Mouse (Mus musculus): ENCODE measurements around the gene Alkbh6. TPM values are rescaled to one million over a fixed set of nuclear protein-coding genes. Genes with fewer than 3 reads are reported as not detected.

Gene Alkbh6
- polyA plus RNA-seq (2015; fragmentation: Nextera tagmentation; extraction: Ambion mirVana): 94.2 and 99.2 TPM in 2 replicates

DNA sequence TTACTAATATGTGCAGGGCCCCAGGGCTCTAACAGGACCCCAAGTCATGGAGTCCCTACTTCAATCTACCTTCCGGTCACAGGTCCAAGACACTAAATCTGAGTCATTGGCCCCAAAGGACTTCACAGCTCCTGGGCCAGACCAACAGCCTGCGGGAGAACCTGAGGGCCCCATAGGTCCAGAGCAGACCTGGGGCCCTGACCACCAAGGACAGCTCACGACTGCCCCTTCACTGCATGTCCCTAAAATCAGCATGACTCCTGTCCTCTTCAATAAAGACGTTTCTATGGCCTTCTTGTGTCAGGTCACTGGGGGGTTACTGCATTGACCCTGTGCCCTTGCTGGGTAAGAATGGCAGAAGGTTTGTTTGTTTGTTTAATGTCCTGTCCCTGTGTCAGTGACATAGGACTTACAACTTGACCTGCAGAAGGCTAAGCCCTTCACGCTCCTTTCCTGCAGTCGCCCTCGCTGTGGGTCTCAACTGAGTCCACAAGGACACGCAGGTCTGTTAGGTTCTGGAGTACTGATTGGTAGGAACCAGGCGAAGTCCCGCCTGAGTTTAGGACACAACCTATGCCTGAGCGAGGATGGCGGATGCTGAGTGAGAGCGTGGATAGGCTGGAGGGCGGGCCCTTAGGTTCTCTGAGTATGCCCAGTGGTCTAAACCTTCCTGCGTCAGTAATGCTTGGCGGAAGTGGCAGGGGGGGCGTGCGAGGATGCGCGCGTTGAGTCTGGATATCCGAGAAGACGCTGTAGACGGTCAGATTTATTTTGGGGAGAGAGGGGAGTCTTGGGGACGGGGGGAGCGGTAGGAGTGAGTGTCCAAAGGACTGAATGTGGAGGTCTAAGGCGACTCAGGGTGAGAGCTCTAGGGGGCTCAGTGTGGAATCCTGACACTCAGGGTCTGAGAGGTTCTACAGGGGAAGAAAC, at the start of gene Alkbh6:
TSS of gene Alkbh6 (plus strand) at position 642 of the 930 bp plus-strand sequence.
- Histone ChIP-seq H3K27me3 (no peaks in the 10 kb centered on the region), H3K9me3 (no peaks in the 10 kb centered on the region), H3K4me2 (replicated peaks) (peak within 1 kb of the TSS; percentile 89), H3K4me3 (peak within 1 kb of the TSS; percentile 68), H3K4me1 (peaks cover 19% of the 10 kb centered on the region), H3K9ac (peak within 1 kb of the TSS; percentile 76), H3K36me3 (peaks cover 60% of the 10 kb centered on the region), H3K27ac (peak within 1 kb of the TSS; percentile 72)
- 4% methylated on average over 27 of the region's 27 CpGs for WGBS
- peak; percentile 100 for ATAC-seq (ENCODE audit: low FRiP score, low read depth)

DNA sequence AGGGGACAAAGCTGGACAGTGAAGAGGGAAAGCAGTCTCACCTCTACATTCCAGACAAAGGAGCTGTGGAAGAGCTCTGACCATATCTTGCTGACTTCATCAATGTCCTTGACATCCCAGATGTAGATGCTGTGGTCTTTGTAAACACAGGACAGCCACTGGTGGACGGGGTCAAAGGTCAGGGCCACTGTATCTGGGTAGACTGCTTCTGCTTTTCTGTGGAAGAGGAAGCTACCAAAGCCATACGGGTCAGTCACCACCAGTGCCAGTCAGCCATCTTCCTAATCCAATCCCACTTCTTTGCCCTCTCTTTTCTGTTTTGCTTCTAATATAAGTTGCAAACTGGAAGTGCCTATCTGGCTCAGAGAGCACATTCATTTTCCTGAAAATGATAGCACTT, 43.5 kb upstream of the Alkbh6 start:
- Histone ChIP-seq H3K36me3 (peaks cover 41% of the 10 kb centered on the region), H3K27me3 (no peaks in the 10 kb centered on the region), H3K9ac (no peak overlapping the region), H3K4me3 (no peak overlapping the region), H3K4me1 (no peaks in the 10 kb centered on the region), H3K4me2 (replicated peaks) (no peak overlapping the region), H3K27ac (no peak overlapping the region), H3K9me3 (no peaks in the 10 kb centered on the region)
- 84% methylated on average over 2 of the region's 2 CpGs for WGBS
- ATAC-seq (ENCODE audit: low FRiP score, low read depth): no peak

DNA sequence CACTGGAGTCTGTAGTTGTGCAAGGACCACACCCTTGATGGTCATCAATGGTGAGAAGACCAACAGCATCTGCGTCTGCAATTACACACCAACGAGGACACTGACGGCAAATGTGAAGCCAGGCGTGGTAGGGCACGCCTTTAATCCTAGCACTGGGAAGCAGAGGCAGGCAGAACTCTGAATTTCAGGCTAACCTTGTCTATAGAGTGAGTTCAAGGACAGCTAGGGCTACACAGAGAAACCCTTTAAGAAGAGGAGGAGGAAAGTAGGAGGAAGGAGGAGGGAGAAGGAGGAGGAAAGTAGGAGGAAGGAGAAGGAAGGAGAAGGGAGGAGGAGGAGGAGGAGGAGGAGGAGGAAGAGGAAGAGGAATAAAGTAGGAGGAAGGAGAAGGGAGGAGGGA, 43.0 kb upstream of the Alkbh6 start:
- Histone ChIP-seq H3K9me3 (no peaks in the 10 kb centered on the region), H3K4me1 (no peaks in the 10 kb centered on the region), H3K36me3 (peaks cover 43% of the 10 kb centered on the region), H3K27ac (no peak overlapping the region), H3K4me3 (no peak overlapping the region), H3K27me3 (no peaks in the 10 kb centered on the region), H3K4me2 (replicated peaks) (no peak overlapping the region), H3K9ac (no peak overlapping the region)
- 91% methylated on average over 5 of the region's 5 CpGs for WGBS
- no peak for ATAC-seq (ENCODE audit: low FRiP score, low read depth)

DNA sequence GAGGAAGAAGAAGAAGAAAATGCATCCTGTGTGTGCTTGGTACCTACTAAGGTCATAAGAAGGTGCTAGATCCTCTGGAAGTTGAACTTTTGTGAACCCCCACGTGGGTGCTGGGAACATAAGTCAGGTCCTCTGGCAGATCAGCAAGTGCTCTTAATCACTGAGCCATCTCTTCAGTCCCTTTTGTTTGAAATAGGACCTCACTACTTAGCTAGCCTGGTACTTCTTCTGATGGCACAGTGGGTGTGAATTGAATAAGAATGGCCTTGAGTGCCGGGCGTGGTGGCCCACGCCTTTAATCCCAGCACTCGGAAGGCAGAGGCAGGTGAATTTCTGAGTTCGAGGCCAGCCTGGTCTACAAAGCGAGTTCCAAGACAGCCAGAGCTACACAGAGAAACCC, 42.6 kb upstream of the Alkbh6 start:
- 88% methylated on average over 7 of the region's 7 CpGs for WGBS

DNA sequence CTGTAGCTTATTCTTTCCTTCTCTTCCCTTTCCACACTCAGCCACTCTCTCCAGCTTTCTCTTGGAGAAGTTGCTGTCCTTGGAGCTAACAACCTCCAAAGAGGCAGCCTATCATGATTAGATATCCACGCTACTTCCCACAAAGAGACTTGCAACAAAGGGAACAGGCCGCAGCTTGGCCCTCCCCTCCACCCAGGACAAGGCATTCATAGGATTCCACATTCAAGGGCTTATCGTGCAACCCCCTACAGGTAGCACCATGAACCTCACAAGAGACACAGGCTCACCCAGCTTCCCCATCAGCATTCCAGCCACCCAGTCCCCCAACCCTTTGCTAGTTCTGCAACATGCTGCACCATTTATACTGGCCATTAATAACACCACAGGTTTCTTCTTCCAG, 41.7 kb upstream of the Alkbh6 start:
- H3K9me3 ChIP-seq: no peaks in the 10 kb centered on the region
- no peaks in the 10 kb centered on the region for H3K27me3 ChIP-seq
- H3K4me3 ChIP-seq: no peak overlapping the region
- ATAC-seq (ENCODE audit: low FRiP score, low read depth): no peak
- no peaks in the 10 kb centered on the region for H3K4me1 ChIP-seq
- H3K36me3 ChIP-seq: peaks cover 40% of the 10 kb centered on the region
- H3K4me2 ChIP-seq (replicated peaks): no peak overlapping the region
- H3K27ac ChIP-seq: no peak overlapping the region
- WGBS: 91% methylated on average over 3 of the region's 3 CpGs
- no peak overlapping the region for H3K9ac ChIP-seq

More for the DNA sequence above, 42.6 kb upstream of the Alkbh6 start:
- Histone ChIP-seq H3K4me3 (no peak overlapping the region), H3K9me3 (no peaks in the 10 kb centered on the region), H3K4me1 (no peaks in the 10 kb centered on the region), H3K27me3 (no peaks in the 10 kb centered on the region), H3K9ac (no peak overlapping the region), H3K36me3 (peaks cover 47% of the 10 kb centered on the region), H3K4me2 (replicated peaks) (no peak overlapping the region), H3K27ac (no peak overlapping the region)
- ATAC-seq (ENCODE audit: low FRiP score, low read depth): no peak

DNA sequence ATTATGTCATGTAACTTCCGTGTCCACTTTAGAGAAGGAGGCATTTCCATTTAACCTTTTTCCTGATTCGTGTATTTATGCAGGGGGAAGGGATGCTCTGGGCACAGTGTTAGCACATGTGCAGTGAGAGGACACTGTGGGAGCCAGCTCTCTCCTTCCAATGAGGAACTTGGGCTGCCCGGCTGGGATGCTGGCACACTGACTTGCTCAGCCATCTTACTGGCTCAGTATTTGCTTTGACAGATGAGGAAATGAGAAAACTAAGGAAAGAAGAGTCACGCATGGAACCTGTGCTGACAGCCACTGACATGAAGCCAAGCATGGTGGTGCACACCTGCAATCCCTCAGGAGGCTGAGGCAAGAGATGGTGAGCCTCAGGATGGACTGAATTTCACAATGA, 38.9 kb upstream of the Alkbh6 start:
- Histone ChIP-seq H3K4me1 (no peaks in the 10 kb centered on the region), H3K4me2 (replicated peaks) (no peak overlapping the region), H3K9me3 (no peaks in the 10 kb centered on the region), H3K27me3 (no peaks in the 10 kb centered on the region), H3K4me3 (no peak overlapping the region), H3K36me3 (peaks cover 28% of the 10 kb centered on the region), H3K9ac (no peak overlapping the region), H3K27ac (no peak overlapping the region)
- ATAC-seq (ENCODE audit: low FRiP score, low read depth): no peak
- WGBS: 90% methylated on average over 4 of the region's 4 CpGs

DNA sequence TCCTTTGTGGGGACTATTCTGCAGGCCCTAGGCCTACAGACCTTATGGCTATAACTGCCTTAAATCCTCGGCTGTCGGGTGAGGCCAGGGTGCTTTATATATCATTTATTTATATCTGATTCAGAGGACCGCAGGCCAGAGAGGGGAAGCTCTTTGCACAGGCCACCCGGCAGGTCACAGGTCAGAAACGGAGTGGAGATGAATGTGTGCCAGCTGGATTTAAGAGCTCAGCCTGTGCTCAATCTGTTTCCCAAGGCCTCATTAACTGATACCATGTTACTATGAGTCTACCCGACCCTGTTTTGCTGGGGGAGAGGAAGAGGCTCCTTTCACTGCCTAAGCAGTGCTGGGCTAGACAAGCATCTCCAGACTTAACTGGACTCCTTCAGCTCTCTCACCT, 34.1 kb upstream of the Alkbh6 start:
- Histone ChIP-seq H3K27me3 (no peaks in the 10 kb centered on the region), H3K4me3 (no peak overlapping the region), H3K27ac (no peak overlapping the region), H3K9me3 (no peaks in the 10 kb centered on the region), H3K36me3 (peaks cover 12% of the 10 kb centered on the region; the same call in 1 of the 2 replicates), H3K4me1 (peaks cover 3% of the 10 kb centered on the region), H3K9ac (no peak overlapping the region), H3K4me2 (replicated peaks) (no peak overlapping the region)
- ATAC-seq (ENCODE audit: low FRiP score, low read depth): no peak
- 70% methylated on average over 6 of the region's 6 CpGs for WGBS

DNA sequence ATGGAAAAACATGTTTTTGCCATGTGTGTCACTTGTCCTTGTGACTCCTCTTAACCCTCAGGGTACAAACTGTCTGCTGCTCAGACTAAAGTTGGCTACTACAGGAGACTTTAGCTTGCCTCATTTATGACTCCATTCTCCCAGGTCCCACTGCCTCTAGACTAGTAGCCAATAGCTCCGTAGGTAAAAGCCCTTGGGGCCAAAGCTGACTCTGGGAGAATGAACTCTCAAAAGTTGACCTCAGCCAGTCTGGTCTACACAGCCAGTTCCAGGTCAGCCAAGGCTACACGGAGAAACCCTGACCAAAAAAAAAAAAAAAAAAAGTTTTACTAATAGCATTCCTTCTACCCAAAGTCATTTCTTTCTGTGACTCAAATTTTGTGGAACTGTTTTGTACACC, 29.6 kb upstream of the Alkbh6 start:
- no peaks in the 10 kb centered on the region for H3K27me3 ChIP-seq
- H3K36me3 ChIP-seq: no peaks in the 10 kb centered on the region
- WGBS: 46% methylated on average over 2 of the region's 2 CpGs
- H3K4me3 ChIP-seq: peak overlapping the region; percentile 65; the same call in 1 of the 2 replicates
- H3K4me1 ChIP-seq: peaks cover 13% of the 10 kb centered on the region
- peak overlapping the region; percentile 82 for H3K4me2 ChIP-seq (replicated peaks)
- ATAC-seq (ENCODE audit: low FRiP score, low read depth): no peak
- no peaks in the 10 kb centered on the region for H3K9me3 ChIP-seq
- no peak overlapping the region for H3K27ac ChIP-seq
- H3K9ac ChIP-seq: no peak overlapping the region

DNA sequence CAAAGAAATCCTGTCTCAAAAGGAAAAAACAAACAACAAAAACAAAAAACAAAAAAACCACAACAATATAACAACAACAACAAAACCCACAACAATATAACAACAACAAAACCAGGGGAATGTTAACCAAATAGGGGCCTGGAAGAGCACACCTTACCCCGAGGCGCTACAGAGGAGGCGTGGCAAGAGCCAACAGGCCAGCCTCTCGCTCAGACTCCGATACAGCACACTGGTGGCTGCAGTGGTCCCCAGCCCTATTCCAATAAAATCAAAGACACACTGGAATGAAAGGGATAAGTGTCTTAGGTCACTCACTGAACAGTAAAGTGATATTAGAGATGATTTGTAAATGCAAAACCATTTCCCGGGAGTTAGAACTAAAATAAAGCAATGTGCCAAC, 29.0 kb upstream of the Alkbh6 start:
- Histone ChIP-seq H3K27ac (0 out of 2 replicates have a peak overlapping the region, but pooled peaks have one; percentile 15), H3K36me3 (no peaks in the 10 kb centered on the region)

DNA sequence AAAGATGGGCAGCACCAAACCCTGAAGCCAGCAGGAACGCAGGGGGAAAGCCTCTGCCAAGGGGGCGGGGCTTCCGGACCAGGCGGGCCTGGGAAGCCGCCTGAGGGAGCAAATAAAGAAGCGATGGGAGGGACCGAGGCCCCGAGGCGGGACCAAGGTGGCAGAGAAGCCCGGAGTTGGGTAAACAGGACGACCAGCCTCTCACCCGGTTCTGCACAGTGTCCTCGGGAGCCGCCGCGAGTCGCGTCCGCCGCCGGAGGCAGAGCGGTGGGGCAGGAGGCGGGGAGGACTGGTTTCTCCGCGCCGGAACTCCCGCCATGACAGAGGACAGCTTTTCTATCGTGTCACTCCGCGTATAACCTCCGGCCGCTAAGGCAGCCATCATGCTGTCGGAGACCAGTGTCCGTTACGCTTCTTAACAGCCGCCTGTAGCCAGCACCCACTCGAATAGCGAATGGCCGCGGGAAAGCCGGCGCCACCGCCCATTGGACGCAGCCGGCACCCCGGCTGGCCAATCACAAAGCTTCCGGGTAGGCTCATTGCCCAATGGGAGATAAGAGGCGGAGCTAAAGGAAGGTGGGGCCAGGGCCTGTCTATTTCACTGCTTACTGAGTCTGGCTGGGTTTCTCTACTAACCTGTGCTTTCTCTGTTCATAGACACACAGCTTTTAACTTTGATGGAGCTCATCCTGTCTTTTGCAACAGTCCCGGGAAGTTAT, 28.4 kb upstream of the Alkbh6 start, which contains the start of the genes Thap8 and Wdr62:
TSS of gene Thap8 (plus strand) at position 144 of the 719 bp plus-strand sequence.
TSS of gene Wdr62 (minus strand) at position 469 of the 719 bp plus-strand sequence.
- Histone ChIP-seq H3K27ac (peak within 1 kb of the TSS; percentile 97), H3K4me2 (replicated peaks) (peak within 1 kb of the TSS; percentile 82), H3K9ac (peak within 1 kb of the TSS; percentile 55), H3K27me3 (no peaks in the 10 kb centered on the region), H3K4me3 (peak within 1 kb of the TSS; percentile 65), H3K4me1 (peaks cover 13% of the 10 kb centered on the region), H3K36me3 (no peaks in the 10 kb centered on the region), H3K9me3 (no peaks in the 10 kb centered on the region)
- peak; percentile 95 for ATAC-seq (ENCODE audit: low FRiP score, low read depth)
- WGBS: under 1% methylated on average over 49 of the region's 49 CpGs

More for the DNA sequence above, 29.0 kb upstream of the Alkbh6 start:
- Histone ChIP-seq H3K9me3 (no peaks in the 10 kb centered on the region), H3K27me3 (no peaks in the 10 kb centered on the region), H3K9ac (peak overlapping the region; percentile 53; the same call in 1 of the 2 replicates), H3K4me3 (peak overlapping the region; percentile 65), H3K4me2 (replicated peaks) (peak overlapping the region; percentile 82), H3K4me1 (peaks cover 13% of the 10 kb centered on the region)
- no peak for ATAC-seq (ENCODE audit: low FRiP score, low read depth)
- WGBS: 0% methylated on average over 6 of the region's 6 CpGs

DNA sequence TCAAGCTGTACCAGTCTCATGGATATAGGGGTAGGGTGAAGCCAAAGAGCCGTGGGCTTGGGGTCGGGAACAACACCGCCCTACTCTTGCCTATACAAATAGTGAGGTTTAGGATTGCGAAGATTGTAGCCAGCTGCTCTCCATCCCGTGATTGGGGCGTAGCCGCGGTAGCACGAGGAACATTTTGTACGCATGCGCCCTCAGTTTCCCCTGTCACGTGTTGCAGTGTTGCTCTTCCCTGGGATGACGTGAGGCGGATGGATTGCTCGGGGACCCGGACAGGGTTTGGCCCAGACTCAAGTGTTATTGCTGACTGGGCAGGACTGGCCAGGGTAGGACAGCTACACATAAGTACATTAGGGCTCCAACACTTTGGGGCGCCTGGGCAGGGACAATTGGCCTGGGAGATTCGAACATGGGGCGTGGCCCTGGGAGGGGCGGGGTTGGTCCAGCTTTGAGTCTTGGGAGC, 27.8 kb upstream of the Alkbh6 start:
- Histone ChIP-seq H3K27me3 (no peaks in the 10 kb centered on the region), H3K36me3 (no peaks in the 10 kb centered on the region), H3K27ac (peak overlapping the region; percentile 97), H3K4me3 (peak overlapping the region; percentile 65), H3K9me3 (no peaks in the 10 kb centered on the region), H3K9ac (peak overlapping the region; percentile 55), H3K4me2 (replicated peaks) (peak overlapping the region; percentile 82), H3K4me1 (peaks cover 16% of the 10 kb centered on the region)
- WGBS: under 1% methylated on average over 20 of the region's 20 CpGs
- peak; percentile 89 for ATAC-seq (ENCODE audit: low FRiP score, low read depth)

DNA sequence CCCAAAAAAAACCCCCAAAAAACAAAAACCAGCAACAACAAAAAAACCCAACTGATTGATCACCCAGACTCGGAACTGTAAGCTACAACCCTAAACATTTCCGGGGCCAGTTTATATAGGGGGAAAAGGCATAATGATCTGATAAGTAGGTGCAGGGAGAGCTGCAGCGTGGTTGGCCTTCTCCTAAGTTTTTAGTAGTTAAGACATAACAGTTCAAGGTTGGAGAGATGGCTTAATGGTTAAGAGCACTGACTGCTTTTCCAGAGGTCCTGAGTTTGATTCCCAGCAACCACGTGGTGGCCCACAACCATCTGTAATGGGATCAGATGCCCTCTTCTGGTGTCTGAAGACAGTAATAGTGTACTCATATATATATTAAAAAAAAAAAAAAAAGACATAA, 27.0 kb upstream of the Alkbh6 start:
- H3K9ac ChIP-seq: no peak overlapping the region
- no peak overlapping the region for H3K27ac ChIP-seq
- ATAC-seq (ENCODE audit: low FRiP score, low read depth): no peak
- peaks cover 16% of the 10 kb centered on the region for H3K4me1 ChIP-seq
- H3K4me3 ChIP-seq: peak overlapping the region; percentile 65
- WGBS: 77% methylated on average over 4 of the region's 4 CpGs
- no peaks in the 10 kb centered on the region for H3K36me3 ChIP-seq
- H3K27me3 ChIP-seq: no peaks in the 10 kb centered on the region
- no peaks in the 10 kb centered on the region for H3K9me3 ChIP-seq
- peak overlapping the region; percentile 82 for H3K4me2 ChIP-seq (replicated peaks)

All from limb, embryonic 13.5 days (tissue).